Mouse (Mus musculus) large intestine, adult 2 months (tissue): ENCODE data around the gene Cyth3. TPM values are rescaled to one million over a fixed set of nuclear protein-coding genes. Genes with fewer than 3 reads are reported as not detected.

Source experiments
- DNase-seq: peaks from one replicate; pipeline ENCODE4 v3.0.0-alpha.2; 2012; ENCODE audit warnings: low read depth, low spot score
- WGBS: fragments of 180-500 bp; shearing (Covaris S2); methylation state at CpG from one replicate; pipeline ENCODE4 v1.1.7; 2018; 5-methylcytosine and 5-hydroxymethylcytosine counted together
- polyA plus RNA-seq: library from polyadenylated mRNA; depleted of rRNA; stranded (reverse); fragments of >200 nt; gene quantifications from 2 replicates; pipeline ENCODE4 v1.2.3, GENCODE M21; 2012

Cyth3 gene
- polyA plus RNA-seq, 1 experiment = 10.3 TPM

GRCm38 (mm10) chr5:143654670-143655510 lies 32.6 kb downstream of the Cyth3 start:
- 27% methylated on average over 7 of the region's 7 CpGs for WGBS
- no peak for DNase-seq

- WGBS = 68% methylated on average over 4 of the region's 4 CpGs
Measured at GRCm38 (mm10) chr5:143655511-143655943, 33.3 kb downstream of the Cyth3 start.

GRCm38 (mm10) chr5:143656708-143657245 lies 34.5 kb downstream of the Cyth3 start:
- 68% methylated on average over 2 of the region's 2 CpGs for WGBS
- no peak for DNase-seq

More at GRCm38 (mm10) chr5:143655511-143655943, 33.3 kb downstream of the Cyth3 start:
- no peak for DNase-seq

GRCm38 (mm10) chr5:143659021-143659523 lies 36.8 kb downstream of the Cyth3 start:
- no peak for DNase-seq
- WGBS = 84% methylated on average over 8 of the region's 8 CpGs

GRCm38 (mm10) chr5:143663074-143663687 lies 40.9 kb downstream of the Cyth3 start:
- no peak for DNase-seq
- 70% methylated on average over 7 of the region's 7 CpGs for WGBS

- DNase-seq = no peak
- 61% methylated on average over 2 of the region's 2 CpGs for WGBS
Measured at GRCm38 (mm10) chr5:143665561-143665960, 43.3 kb downstream of the Cyth3 start.

- 95% methylated on average over 1 of the region's 1 CpGs for WGBS
- no peak for DNase-seq
Measured at GRCm38 (mm10) chr5:143666015-143666414, 43.8 kb downstream of the Cyth3 start.

- no peak for DNase-seq
- WGBS = 76% methylated on average over 2 of the region's 2 CpGs
Measured at GRCm38 (mm10) chr5:143668884-143669283, 46.6 kb downstream of the Cyth3 start.

GRCm38 (mm10) chr5:143669393-143669792 lies 47.1 kb downstream of the Cyth3 start:
- no peak for DNase-seq
- WGBS = 47% methylated on average over 2 of the region's 2 CpGs

GRCm38 (mm10) chr5:143669839-143670238 lies 47.6 kb downstream of the Cyth3 start:
- 39% methylated on average over 2 of the region's 2 CpGs for WGBS
- no peak for DNase-seq

- no peak for DNase-seq
- WGBS = 72% methylated on average over 6 of the region's 6 CpGs
Measured at GRCm38 (mm10) chr5:143670740-143671415, 48.6 kb downstream of the Cyth3 start.

- DNase-seq = no peak
Measured at GRCm38 (mm10) chr5:143674576-143674975, 52.3 kb downstream of the Cyth3 start.

GRCm38 (mm10) chr5:143676218-143676985 lies 54.2 kb downstream of the Cyth3 start:
- DNase-seq = no peak
- 65% methylated on average over 5 of the region's 5 CpGs for WGBS

More at GRCm38 (mm10) chr5:143674576-143674975, 52.3 kb downstream of the Cyth3 start:
- WGBS = 75% methylated on average over 5 of the region's 5 CpGs

- WGBS = 78% methylated on average over 4 of the region's 4 CpGs
- no peak for DNase-seq
Measured at GRCm38 (mm10) chr5:143677363-143677762, 55.1 kb downstream of the Cyth3 start.

- peak; percentile 19 for DNase-seq
- 21% methylated on average over 6 of the region's 6 CpGs for WGBS
Measured at GRCm38 (mm10) chr5:143678634-143679271, 56.5 kb downstream of the Cyth3 start.

GRCm38 (mm10) chr5:143679654-143680053 lies 57.4 kb downstream of the Cyth3 start:
- whole genome bisulfite sequencing = 72% methylated on average over 6 of the region's 6 CpGs
- no peak for DNase-seq

- WGBS = 74% methylated on average over 6 of the region's 6 CpGs
- DNase-seq = no peak
Measured at GRCm38 (mm10) chr5:143683696-143684095, 61.4 kb downstream of the Cyth3 start.

- WGBS = 48% methylated on average over 8 of the region's 8 CpGs
- no peak for DNase-seq
Measured at GRCm38 (mm10) chr5:143684911-143685390, 62.7 kb downstream of the Cyth3 start.
